Mouse (Mus musculus) testis, adult 2 months (tissue): ENCODE results near the gene Gm3854.

Source experiments
- CTCF ChIP-seq: fragments of 200-500 bp; IDR thresholded peaks from 2 replicates; pipeline ENCODE4 v1.5.1; 2012; ENCODE audit warnings: low read depth, mild to moderate bottlenecking, inconsistent platforms, low read length, moderate library complexity; ENCODE audit not compliant: control insufficient read depth, insufficient read depth, insufficient replicate concordance
- POLR2A ChIP-seq: fragments of 200-500 bp; IDR thresholded peaks from 2 replicates; pipeline ENCODE4 v1.6.1; 2012; ENCODE audit warnings: low read depth, mild to moderate bottlenecking, inconsistent platforms, low read length, moderate library complexity; ENCODE audit not compliant: control insufficient read depth

DNA sequence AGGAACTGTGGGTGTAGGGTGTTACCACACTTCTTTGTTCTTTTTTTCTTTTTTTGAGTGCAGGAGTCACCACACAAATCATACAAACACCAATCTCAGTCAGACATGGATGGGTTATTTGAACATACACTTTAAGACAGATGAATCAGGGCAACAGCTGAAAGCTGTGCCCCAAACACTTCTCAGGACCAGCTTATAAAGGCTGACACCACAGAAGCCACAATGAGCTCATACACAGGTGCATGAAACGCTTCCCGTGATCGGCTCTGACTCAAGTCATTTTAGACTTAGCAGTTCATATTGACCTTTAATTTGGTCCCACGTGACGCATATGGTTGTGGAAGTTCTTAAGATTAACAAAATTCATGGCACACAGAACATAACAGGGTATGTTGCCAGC lies 3.7 kb upstream of the Gm3854 start:
- TF ChIP-seq POLR2A (no peak), CTCF (no peak)
